Mouse (Mus musculus): Measurements from ENCODE around the gene Ptrh1. TPM values are rescaled to one million over a fixed set of nuclear protein-coding genes. Genes with fewer than 3 reads are reported as not detected.

Ptrh1 gene
- total RNA-seq, 2 experiments from 2014 or later = 5.1 to 5.5 TPM

- no peak for DNase-seq
These were observed 18.9 kb upstream of the Ptrh1 start for GRCm38 (mm10) chr2:32756674-32757055.

DNA sequence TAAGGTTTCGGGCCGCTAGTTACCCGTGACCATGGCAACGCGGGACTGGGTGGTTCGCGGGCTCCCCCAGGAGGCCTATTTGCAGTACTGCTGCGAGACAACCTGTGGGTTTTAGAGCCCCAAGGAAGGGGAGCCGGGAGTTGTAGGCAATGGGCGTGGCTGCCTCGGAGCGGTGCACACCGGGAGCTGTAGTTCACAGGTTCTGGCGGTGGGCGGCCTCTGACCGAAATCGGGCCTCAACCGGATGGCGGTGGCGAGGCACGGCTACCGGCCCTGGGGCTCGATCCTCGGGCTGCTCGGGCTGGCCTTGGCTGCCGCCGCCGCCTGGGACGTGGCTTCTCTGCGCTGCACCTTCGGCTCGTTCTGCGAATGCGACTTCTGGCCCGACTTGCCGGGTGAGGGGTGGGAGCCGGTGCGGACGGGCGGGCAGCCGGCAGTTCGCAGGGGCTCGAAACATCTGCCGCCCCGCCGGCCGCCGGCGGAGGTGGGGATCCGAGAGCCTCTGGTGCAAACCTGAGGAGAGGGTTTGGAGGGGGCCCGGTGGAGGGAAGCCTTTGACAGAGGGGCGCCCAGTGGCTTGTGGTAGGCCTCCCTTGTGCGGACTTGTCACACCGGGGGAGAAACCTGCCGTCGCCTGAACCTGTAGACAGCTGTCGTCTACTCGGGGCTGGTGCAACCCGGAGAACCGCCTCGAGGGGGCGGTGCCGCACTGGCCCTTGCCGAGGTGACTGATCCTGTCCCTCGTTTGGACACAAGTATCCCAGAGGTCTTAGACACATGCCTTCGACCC is 18.3 kb upstream of the Ptrh1 start, which contains the start of gene Tor2a:
Tor2a (plus strand) TSS at position 179 of the 790 bp plus-strand sequence.
- DNase-seq = peak; percentile 98 to 99

GRCm38 (mm10) chr2:32758503-32758902 is 17.1 kb upstream of the Ptrh1 start:
- DNase-seq = no peak

DNA sequence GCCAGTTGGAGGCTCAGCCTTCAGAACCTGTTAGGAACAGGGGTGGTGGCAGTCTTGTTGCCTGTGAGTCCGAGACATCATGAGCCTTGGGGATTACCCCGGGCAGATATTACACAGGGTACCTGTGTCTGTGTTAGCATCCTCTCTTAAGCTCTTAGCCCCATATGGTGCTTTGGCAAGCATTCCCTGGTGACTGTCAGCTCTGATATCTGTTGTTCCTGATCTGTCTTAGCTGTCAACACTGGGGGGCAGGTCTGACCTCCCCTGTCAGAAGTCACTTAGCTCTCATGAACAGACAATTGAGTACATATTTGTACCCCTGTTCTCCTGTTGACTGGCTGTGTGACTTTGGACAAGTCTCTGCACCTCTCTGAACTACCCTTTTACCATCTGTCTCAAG is 16.6 kb upstream of the Ptrh1 start:
- DNase-seq = no peak

GRCm38 (mm10) chr2:32761361-32761760 is 14.2 kb upstream of the Ptrh1 start:
- DNase-seq = no peak

DNA sequence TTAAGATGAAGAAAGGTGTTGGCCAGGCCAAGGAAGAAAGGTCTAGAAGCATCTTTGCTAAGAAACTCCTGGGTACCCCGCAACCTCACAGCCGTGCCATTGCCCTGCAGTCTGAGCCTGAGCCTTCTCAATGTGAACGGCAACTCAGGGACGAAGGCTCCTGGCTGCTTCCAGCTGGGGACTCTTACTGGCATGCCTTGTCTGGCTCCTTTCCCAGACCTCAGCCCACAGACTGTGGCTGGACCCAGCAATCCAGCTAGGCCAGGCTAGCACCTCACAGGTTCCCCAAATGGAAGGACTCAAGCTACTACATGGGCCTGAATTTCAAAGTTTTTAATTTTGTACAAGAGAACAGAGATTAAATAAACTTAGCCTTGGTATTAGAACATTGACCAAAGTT is 13.7 kb upstream of the Ptrh1 start:
- DNase-seq = no peak

- DNase-seq = no peak
These were observed 12.2 kb upstream of the Ptrh1 start for GRCm38 (mm10) chr2:32763353-32763752.

DNA sequence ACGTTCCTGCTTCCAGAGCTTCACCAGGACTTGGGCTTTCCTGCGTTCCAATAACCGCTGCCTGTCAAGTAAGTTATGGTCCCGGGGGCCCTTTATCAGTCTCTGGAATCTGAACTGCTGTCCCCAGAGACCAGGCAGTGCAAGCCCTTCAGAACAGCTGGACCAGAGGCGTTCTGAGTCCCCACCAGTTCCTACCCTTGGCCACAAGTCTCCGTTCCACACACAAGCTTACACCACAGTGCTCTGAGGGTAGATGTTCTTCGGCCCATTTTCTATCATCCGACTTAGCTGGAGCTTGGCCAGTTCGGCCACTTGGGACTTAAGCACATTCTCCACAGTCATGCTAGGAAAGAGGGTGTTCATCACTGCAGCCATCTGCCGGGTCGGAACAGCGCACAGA is 8.3 kb upstream of the Ptrh1 start:
- no peak for DNase-seq

DNA sequence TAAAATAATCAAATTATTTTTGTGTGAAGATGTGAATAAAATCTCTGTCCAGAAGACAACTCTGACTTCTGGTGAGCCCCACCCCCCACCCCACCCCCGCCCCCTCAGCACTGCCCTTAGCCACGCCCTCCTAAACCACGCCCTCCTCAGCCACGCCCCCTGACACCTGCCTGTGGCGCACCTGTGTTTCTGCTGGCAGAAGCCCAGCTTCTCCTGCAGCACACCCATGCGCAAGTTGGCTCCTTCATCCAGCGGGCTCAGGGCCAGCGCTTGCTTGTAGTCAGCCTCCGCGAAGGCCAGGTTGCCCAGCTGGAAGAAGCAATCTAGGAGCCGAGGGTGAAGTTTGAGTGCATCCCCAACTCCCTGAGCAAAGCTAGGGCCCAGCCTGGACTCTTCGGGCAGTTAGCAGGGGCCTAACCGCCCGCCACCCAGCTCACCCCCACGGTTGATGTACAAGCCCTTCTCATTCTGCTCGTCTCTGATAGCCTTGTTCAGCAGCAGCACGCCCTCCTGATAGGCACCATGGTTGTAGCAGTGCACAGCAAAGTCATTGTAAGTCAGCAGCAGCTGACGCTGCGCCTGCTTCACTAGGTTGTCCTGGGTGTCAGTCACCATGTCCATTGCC is 6.8 kb upstream of the Ptrh1 start:
- DNase-seq = no peak

GRCm38 (mm10) chr2:32769327-32770085 is 6.1 kb upstream of the Ptrh1 start:
- no peak for DNase-seq

- no peak for DNase-seq
These were observed 3.7 kb upstream of the Ptrh1 start for GRCm38 (mm10) chr2:32771886-32772285.

DNA sequence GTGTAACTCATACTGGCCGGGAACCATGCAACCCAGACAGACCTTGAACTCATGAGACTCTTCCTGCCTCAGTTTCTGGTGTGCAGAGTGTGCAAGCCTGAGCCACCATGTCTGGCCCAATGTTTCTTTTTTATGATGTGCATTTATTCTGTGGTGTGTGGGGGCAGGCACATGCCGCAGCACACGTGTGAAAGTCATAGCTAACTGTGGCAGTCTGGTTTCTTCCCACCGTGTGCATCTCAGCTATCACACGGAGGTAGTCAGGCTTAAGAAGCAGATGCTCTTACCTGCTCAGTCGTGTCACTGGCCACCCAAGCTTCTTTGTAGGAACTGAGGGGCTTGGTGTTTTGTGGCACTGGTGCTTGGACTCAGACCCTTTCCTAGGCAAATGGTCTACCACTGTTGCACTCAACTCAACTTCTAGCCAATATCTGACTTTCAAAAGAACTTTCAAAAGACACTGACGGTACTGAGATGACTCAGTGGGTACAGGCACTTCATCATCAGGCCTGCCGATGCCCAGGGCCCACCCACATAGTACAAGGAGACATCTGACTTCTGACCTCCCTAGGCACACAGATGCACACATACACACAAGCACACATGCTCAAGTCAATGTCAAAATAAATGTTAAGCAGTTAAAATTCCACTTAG is 2.8 kb upstream of the Ptrh1 start:
- no peak for DNase-seq

DNA sequence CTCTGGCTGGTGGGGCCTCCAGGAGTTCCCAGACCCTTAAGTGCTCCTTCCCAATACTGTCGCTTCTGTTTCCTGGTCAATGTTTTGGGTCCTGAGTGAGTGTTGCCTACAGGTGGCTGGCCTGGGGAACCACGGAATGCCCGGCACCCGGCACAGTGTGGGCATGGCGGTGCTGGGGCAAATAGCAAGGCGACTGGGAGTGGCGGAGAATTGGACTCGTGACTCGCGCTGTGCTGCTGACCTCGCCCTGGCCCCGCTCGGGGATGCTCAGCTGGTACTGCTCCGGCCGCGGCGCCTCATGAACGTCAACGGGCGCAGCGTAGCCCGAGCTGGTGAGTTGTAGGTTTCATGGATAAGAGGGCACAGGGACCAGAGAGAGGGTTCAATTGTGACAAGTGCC is 606 bp downstream of the Ptrh1 start:
- DNase-seq = no peak

GRCm38 (mm10) chr2:32778081-32778480 is 2.5 kb downstream of the Ptrh1 start:
- no peak for DNase-seq

GRCm38 (mm10) chr2:32779131-32779530 is 3.5 kb downstream of the Ptrh1 start:
- DNase-seq = peak; percentile 67 to 81

GRCm38 (mm10) chr2:32779714-32780113 is 4.1 kb downstream of the Ptrh1 start:
- DNase-seq = no peak

- no peak for DNase-seq
These were observed 6.1 kb downstream of the Ptrh1 start for GRCm38 (mm10) chr2:32781710-32782109.

DNA sequence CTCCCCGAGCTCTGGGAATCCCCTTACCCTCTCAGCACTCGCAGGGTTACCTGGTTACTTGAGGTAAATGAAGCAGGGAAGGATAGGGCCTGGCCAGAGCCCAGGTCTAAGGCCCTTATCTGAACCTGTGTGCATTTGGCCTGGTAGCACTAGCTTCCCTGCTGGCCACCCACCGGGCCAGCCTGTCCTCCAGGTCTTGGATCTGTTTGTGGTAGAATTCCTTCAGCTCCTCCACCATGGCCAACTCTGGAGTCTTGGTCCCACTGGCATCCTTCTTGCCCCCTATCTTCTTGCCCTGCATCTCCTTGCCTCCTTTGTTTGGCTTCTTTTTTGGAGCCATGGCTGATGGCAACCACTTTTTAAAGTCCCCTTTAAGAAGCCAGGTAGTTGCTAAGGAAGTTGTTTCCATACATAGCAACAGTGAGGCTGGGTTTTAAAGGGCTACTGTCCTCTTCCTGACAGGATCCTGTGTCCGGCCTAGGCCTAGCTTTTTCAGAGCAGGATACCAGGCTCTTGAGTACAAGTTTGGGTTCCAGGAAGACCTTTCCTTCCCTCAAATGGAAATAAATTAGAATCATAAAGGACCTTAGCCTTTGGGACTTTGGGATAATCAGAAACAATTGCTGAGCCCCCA is 8.6 kb downstream of the Ptrh1 start, which contains the start of gene Cfap157:
Cfap157 (minus strand) TSS at position 381 of the 634 bp plus-strand sequence.
- peak; percentile 67 to 69 for DNase-seq

- DNase-seq = peak in 1 of 2 experiments; percentile 38
These were observed 11.6 kb downstream of the Ptrh1 start for GRCm38 (mm10) chr2:32787176-32787575.

GRCm38 (mm10) chr2:32788581-32788980 is 13.0 kb downstream of the Ptrh1 start:
- DNase-seq = no peak

- DNase-seq = peak; percentile 78 to 82
These were observed 15.7 kb downstream of the Ptrh1 start for GRCm38 (mm10) chr2:32791297-32791696.

Measured in heart, adult 18-20 months (tissue).